Mouse (Mus musculus) limb, embryonic 11.5 days (tissue): ENCODE results near the gene Vmn2r42. TPM values are rescaled to one million over a fixed set of nuclear protein-coding genes. Genes with fewer than 3 reads are reported as not detected.
"Not testable (repeated sequence)": the region's sequence is repeated elsewhere in the genome, so short reads cannot be mapped to it uniquely, and the experiment has no call there.

Source experiments
- ATAC-seq: fragments of 200-750 bp; cut with Nextera tagmentation; 2 replicates; pipeline ENCODE4 v1.8.0; 2017; ENCODE audit warnings: low read depth; ENCODE audit not compliant: insufficient number of reproducible peaks, low FRiP score, low TSS enrichment
- DNase-seq: peaks from one replicate; pipeline ENCODE4 v3.0.0-alpha.2; 2015; ENCODE audit warnings: low spot score
- H3K27ac ChIP-seq: fragments of 300-500 bp; sonication (generic); replicated peaks from 2 replicates; pipeline ENCODE4 v1.5.1; 2014; ENCODE audit warnings: low read depth, mild to moderate bottlenecking, low read length
- H3K27me3 ChIP-seq: fragments of 300-500 bp; sonication (generic); 2 replicates; pipeline ENCODE4 v1.6.1; 2014; ENCODE audit warnings: mild to moderate bottlenecking, low read length, mixed read lengths; ENCODE audit not compliant: control insufficient read depth, insufficient read depth
- H3K36me3 ChIP-seq: fragments of 300-500 bp; sonication (generic); 2 replicates; pipeline ENCODE4 v1.6.1; 2014; ENCODE audit warnings: mild to moderate bottlenecking, low read length, moderate library complexity, mixed read lengths; ENCODE audit not compliant: control insufficient read depth, insufficient read depth
- H3K4me1 ChIP-seq: fragments of 300-500 bp; sonication (generic); 2 replicates; pipeline ENCODE4 v1.6.1; 2014; ENCODE audit warnings: low read length, mixed read lengths; ENCODE audit not compliant: control insufficient read depth, insufficient read depth
- H3K4me2 ChIP-seq: fragments of 300-500 bp; sonication (generic); 2 replicates; pipeline ENCODE4 v1.6.1; 2014; ENCODE audit warnings: low read depth, mild to moderate bottlenecking, moderate library complexity; ENCODE audit not compliant: severe bottlenecking
- H3K4me3 ChIP-seq: fragments of 300-500 bp; sonication (generic); 2 replicates; pipeline ENCODE4 v1.5.1; 2014; ENCODE audit warnings: low read depth, low read length
- H3K9ac ChIP-seq: fragments of 300-500 bp; sonication (generic); 2 replicates; pipeline ENCODE4 v1.6.1; 2014; ENCODE audit warnings: mild to moderate bottlenecking, low read length
- H3K9me3 ChIP-seq: fragments of 300-500 bp; sonication (generic); 2 replicates; pipeline ENCODE4 v1.6.1; 2016; ENCODE audit warnings: low read length; ENCODE audit not compliant: control insufficient read depth
- WGBS: fragments of 180-500 bp; shearing (Covaris S2); extraction: QIAGEN DNeasy Blood & Tissue Kit; methylation state at CpG from one replicate; pipeline ENCODE4 v1.1.7; 2014; 5-methylcytosine and 5-hydroxymethylcytosine counted together
- polyA plus RNA-seq: library from polyadenylated mRNA; unstranded; fragments of >200 nt; fragmentation: Nextera tagmentation; extraction: Ambion mirVana; gene quantifications from 2 replicates; pipeline ENCODE4 v1.2.1, GENCODE M21; 2014

Gene Vmn2r42
- polyA plus RNA-seq: not detected in 2 replicates

DNA sequence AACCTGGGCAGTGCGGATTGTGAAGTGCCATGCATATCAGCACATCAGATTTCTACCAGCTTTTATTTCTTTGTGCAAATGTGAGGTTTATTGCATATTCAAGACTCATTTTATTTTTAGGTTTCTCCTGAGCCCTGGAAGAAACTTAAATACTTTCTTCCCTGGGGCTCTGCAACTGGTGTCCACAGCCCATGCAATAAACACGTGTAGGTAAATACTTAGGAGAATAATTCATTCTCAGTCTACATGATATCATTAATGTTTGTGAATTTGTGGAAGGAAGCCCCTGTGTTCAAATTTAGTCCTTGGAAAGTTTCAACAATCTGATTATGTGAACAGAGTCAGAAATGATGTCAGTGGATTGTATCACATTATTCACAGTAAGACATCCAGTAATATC is at the start of gene Vmn2r42:
Gene Vmn2r42, minus strand, starts transcription at position 101 of the 400 bp plus-strand sequence.
- WGBS: no CpG with 5 or more reads among the region's 2 CpGs

DNA sequence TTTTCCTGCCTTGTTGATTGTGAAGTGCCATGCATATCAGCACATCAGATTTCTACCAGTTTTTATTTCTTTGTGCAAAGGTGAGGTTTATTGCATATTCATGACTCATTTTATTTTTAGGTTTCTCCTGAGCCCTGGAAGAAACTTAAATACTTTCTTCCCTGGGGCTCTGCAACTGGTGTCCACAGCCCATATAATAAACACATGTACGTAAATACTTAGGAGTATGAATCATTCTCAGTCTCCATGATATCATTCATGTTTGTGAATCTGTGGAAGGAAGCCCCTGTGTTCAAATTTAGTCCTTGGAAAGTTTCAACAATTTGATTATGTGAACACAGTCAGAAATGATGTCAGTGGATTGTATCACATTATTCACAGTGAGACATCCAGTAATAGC is 38.6 kb downstream of the Vmn2r42 start, which contains the start of gene Vmn2r41:
Gene Vmn2r41, minus strand, starts transcription at position 101 of the 400 bp plus-strand sequence.
- H3K27me3 ChIP-seq, H3K27ac ChIP-seq, H3K36me3 ChIP-seq, H3K4me3 ChIP-seq, H3K9me3 ChIP-seq, ATAC-seq, H3K9ac ChIP-seq, DNase-seq, H3K4me2 ChIP-seq, H3K4me1 ChIP-seq: not testable (repeated sequence)
- no CpG with 5 or more reads among the region's 1 CpGs for WGBS

More for the DNA sequence above, at the start of gene Vmn2r42:
- not testable (repeated sequence) for H3K9ac ChIP-seq, ATAC-seq, H3K4me2 ChIP-seq, H3K4me1 ChIP-seq, DNase-seq, H3K27ac ChIP-seq, H3K36me3 ChIP-seq, H3K4me3 ChIP-seq, H3K27me3 ChIP-seq, H3K9me3 ChIP-seq

Other genes starting within 250 kb of the Vmn2r42 start
- not detected in 2 replicates for gene Vmn2r41, start 38.7 kb downstream of the Vmn2r42 start, polyA plus RNA-seq
- not detected in 2 replicates for gene Vmn2r43, start 60.3 kb upstream of the Vmn2r42 start, polyA plus RNA-seq
- not detected in 2 replicates for gene Vmn2r44, start 183.0 kb upstream of the Vmn2r42 start, polyA plus RNA-seq